10 mouse cellular contexts compared by ENCODE assay signal in the genomic region with DNA sequence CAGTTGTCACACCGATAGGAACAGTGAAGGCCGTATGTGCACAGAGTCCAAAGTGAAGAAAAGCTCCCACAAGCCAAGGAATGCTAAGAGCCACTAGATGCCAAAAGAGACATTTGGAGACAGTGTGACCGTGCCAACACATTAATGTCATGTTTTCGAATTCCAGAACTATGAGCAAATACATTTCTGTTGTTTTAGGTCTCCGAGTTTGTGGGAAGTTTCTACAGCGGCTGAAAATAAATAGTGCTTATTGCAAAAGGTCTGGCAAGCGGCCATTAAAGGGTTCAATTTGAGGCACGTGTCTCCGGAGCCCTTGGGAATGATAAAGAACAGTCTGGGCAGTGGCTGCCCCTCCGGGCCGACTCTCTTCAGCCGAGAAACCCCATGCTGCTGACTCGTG. TPM values are rescaled to one million over a fixed set of nuclear protein-coding genes. Genes with fewer than 3 reads are reported as not detected.
DNase-seq lines count a peak whose midpoint lies in the region; ATAC-seq and TF ChIP-seq lines count a peak whose summit lies in the region.
"Had no signal": no experiment of that assay in that cellular context is flagged by ENCODE, and none has a peak within 500 bp of the region (broad histone marks: within the 10 kb centered on the region; RNA-seq: fewer than 3 reads in every experiment).

No protein-coding gene starts in this region.

- intact Hi-C loops in heart, postnatal 25 days (cut with DNase I): loop anchor here (5.0 kb wide), 1 partner anchor 40 kb away; the partner anchor contains the start of gene C1galt1

- DNase-seq in kidney, adult 11 months: peak; percentile 8
- DNase-seq in adrenal gland, postnatal 36 days: peak; percentile 81 to 82
- DNase-seq in heart, postnatal 25 days (ENCODE audit: low spot score): peak; percentile 33
- peak; percentile 84 for DNase-seq in lung, postnatal 10 days
- DNase-seq in layer of hippocampus, postnatal 10 days (ENCODE audit: low spot score in 2 of 2): no peak
- DNase-seq in layer of hippocampus, adult 2 months (ENCODE audit: low spot score in 2 of 2): no peak
- no peak for DNase-seq in spleen, adult 18-20 months

- no peak for ATAC-seq in kidney, embryonic 16.5 days (ENCODE audit: low FRiP score, low TSS enrichment)
- ATAC-seq: forebrain, embryonic 16.5 days; midbrain, embryonic 16.5 days had no signal

- H3K9me3 ChIP-seq in kidney, embryonic 16.5 days (ENCODE audit: low read length): no peaks in the 10 kb centered on the region

- H3K36me3 ChIP-seq in kidney, embryonic 16.5 days (ENCODE audit: insufficient read depth, low read length): no peaks in the 10 kb centered on the region

- H3K4me2 ChIP-seq in kidney, embryonic 16.5 days (replicated peaks; ENCODE audit: low read depth, low read length): no peak overlapping the region

- H3K4me1 ChIP-seq in kidney, embryonic 16.5 days (ENCODE audit: insufficient read depth, low read length): no peaks in the 10 kb centered on the region

- H3K9ac ChIP-seq in kidney, embryonic 16.5 days (replicated peaks; ENCODE audit: low read length): no peak overlapping the region

- TF ChIP-seq CTCF in layer of hippocampus, adult 2 months (conservative IDR thresholded peaks at IDR 0.05): no peak

- WGBS in kidney, embryonic 16.5 days: 62% methylated on average over 13 of the region's 13 CpGs

- H3K27me3 ChIP-seq in kidney, embryonic 16.5 days (ENCODE audit: insufficient read depth, low read length): no peaks in the 10 kb centered on the region

- no peak overlapping the region for H3K4me3 ChIP-seq in kidney, embryonic 16.5 days (ENCODE audit: low read length)
- no peak overlapping the region for H3K4me3 ChIP-seq in layer of hippocampus, adult 2 months

- H3K27ac ChIP-seq in kidney, embryonic 16.5 days (ENCODE audit: low read length): no peak overlapping the region
- H3K27ac ChIP-seq in layer of hippocampus, adult 2 months: no peak overlapping the region

RNA-seq across cellular contexts. Expression of gene C1galt1, which starts 37.9 kb away (rescaled TPM):
- polyA plus RNA-seq in kidney, embryonic 16.5 days (2015; fragmentation: Nextera tagmentation; extraction: Ambion mirVana): 2.7 and 3.4 TPM in 2 replicates
- 10 to 100 TPM; 24.4 to 54.9 TPM for total RNA-seq in adrenal gland, postnatal 36 days (2021)
- 10 to 100 TPM; 14.6 to 16.2 TPM for total RNA-seq in heart, postnatal 25 days (2021)
- total RNA-seq in layer of hippocampus, postnatal 10 days (2021): 10 to 100 TPM; 12.8 to 13.2 TPM
- total RNA-seq in layer of hippocampus, adult 2 months (2021): 1 to 10 TPM; 9.2 to 9.5 TPM

Comparison
In these comparisons a context has a peak if more than half of its experiments do, and no peak if none do; other contexts are left out.
1. DNase-seq: peak in kidney, adult 11 months (single experiment), adrenal gland, postnatal 36 days (2 of 2), heart, postnatal 25 days (single experiment) and lung, postnatal 10 days (single experiment); none in layer of hippocampus, postnatal 10 days (0 of 2), layer of hippocampus, adult 2 months (0 of 2) and spleen, adult 18-20 months (0 of 2).